Mouse (Mus musculus): ENCODE measurements at regions not wholly inside any gene's neighbourhood (a gene's known extent, or its start where the extent isn't known, plus 50 kb on each side); places are given as distances from the start of the nearest gene placed in this dataset.

DNA sequence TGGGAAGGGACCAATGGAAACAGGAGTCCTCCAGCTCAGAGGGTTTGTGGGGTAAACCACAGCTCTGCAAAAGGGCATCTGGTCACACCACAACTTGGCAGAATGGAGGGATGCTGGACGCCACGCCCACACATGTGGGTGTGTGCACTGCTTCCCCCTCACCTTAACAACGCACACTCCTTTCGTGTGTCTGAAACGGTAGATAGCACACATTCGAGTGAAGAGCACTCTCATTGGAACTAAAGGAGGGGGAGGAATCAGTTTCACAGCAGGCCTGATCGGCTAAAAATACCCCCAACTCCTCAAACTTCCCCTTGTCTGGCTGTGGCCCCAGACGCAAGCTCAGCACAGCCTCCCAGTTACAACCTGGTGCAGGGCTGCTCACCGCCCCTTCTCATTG is 118.3 kb upstream of the Klf14 start:
- peaks cover 49% of the 10 kb centered on the region for H3K4me1 ChIP-seq
- H3K9ac ChIP-seq, result no peak overlapping the region

GRCm38 (mm10) chr6:31077779-31078178 is 118.9 kb upstream of the Klf14 start:
- ATAC-seq (ENCODE audit: insufficient number of reproducible peaks, insufficient read depth, low FRiP score, low TSS enrichment, low read depth), result no peak
- Histone ChIP-seq H3K9ac (no peak overlapping the region), H3K27ac (peak overlapping the region; percentile 62; the same call in 1 of the 2 replicates)

More for the DNA sequence above, 118.3 kb upstream of the Klf14 start:
- H3K27me3 ChIP-seq, result no peaks in the 10 kb centered on the region
- H3K9me3 ChIP-seq, result no peaks in the 10 kb centered on the region
- H3K4me2 ChIP-seq, result no peak overlapping the region
- H3K27ac ChIP-seq, result peak overlapping the region; percentile 62
- H3K4me3 ChIP-seq, result no peak overlapping the region
- WGBS, result 70% methylated on average over 9 of the region's 9 CpGs
- ATAC-seq (ENCODE audit: insufficient number of reproducible peaks, insufficient read depth, low FRiP score, low TSS enrichment, low read depth), result no peak
- no peaks in the 10 kb centered on the region for H3K36me3 ChIP-seq

GRCm38 (mm10) chr6:31078413-31078812 is 119.5 kb upstream of the Klf14 start:
- Histone ChIP-seq H3K36me3 (no peaks in the 10 kb centered on the region), H3K4me1 (peaks cover 47% of the 10 kb centered on the region), H3K27ac (no peak overlapping the region), H3K27me3 (no peaks in the 10 kb centered on the region), H3K4me2 (no peak overlapping the region), H3K9me3 (no peaks in the 10 kb centered on the region), H3K9ac (no peak overlapping the region), H3K4me3 (no peak overlapping the region)
- WGBS, result 66% methylated on average over 6 of the region's 6 CpGs
- no peak for ATAC-seq (ENCODE audit: insufficient number of reproducible peaks, insufficient read depth, low FRiP score, low TSS enrichment, low read depth)

More at GRCm38 (mm10) chr6:31077779-31078178, 118.9 kb upstream of the Klf14 start:
- no peaks in the 10 kb centered on the region for H3K9me3 ChIP-seq
- no peaks in the 10 kb centered on the region for H3K27me3 ChIP-seq
- peaks cover 49% of the 10 kb centered on the region for H3K4me1 ChIP-seq
- H3K4me2 ChIP-seq, result no peak overlapping the region
- no peaks in the 10 kb centered on the region for H3K36me3 ChIP-seq
- H3K4me3 ChIP-seq, result no peak overlapping the region
- 75% methylated on average over 9 of the region's 9 CpGs for WGBS

- H3K27ac ChIP-seq, result no peak overlapping the region
- H3K9me3 ChIP-seq, result no peaks in the 10 kb centered on the region
- H3K9ac ChIP-seq, result no peak overlapping the region
- 79% methylated on average over 14 of the region's 14 CpGs for WGBS
- H3K4me2 ChIP-seq, result no peak overlapping the region
- H3K4me3 ChIP-seq, result no peak overlapping the region
- H3K36me3 ChIP-seq, result no peaks in the 10 kb centered on the region
- no peak for ATAC-seq (ENCODE audit: insufficient number of reproducible peaks, insufficient read depth, low FRiP score, low TSS enrichment, low read depth)
- H3K4me1 ChIP-seq, result peaks cover 43% of the 10 kb centered on the region
- no peaks in the 10 kb centered on the region for H3K27me3 ChIP-seq
These were observed 120.8 kb upstream of the Klf14 start for GRCm38 (mm10) chr6:31079586-31080259.

DNA sequence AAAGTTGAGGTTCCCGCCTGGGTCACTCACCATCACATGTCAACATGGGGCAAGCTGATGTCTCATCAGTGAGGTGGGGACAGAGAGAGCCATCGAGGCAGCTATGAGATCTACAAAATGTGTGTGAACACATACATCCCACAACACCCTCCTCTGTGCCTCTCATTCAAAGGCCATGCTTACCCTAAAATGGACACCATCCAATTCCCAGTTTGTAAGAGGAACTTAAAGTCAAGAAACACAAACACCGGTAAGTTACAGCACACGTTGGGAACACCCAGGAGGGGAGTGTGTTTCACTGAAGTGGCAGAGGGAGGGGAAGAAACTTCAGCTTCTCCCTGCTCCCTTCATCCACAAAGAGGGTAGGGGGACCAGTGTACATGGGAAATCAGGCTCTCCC is 121.4 kb upstream of the Klf14 start:
- Histone ChIP-seq H3K9me3 (no peaks in the 10 kb centered on the region), H3K36me3 (no peaks in the 10 kb centered on the region), H3K27ac (no peak overlapping the region), H3K4me2 (no peak overlapping the region), H3K4me3 (no peak overlapping the region), H3K4me1 (peaks cover 37% of the 10 kb centered on the region), H3K9ac (no peak overlapping the region), H3K27me3 (no peaks in the 10 kb centered on the region)
- WGBS, result 79% methylated on average over 4 of the region's 4 CpGs
- no peak for ATAC-seq (ENCODE audit: insufficient number of reproducible peaks, insufficient read depth, low FRiP score, low TSS enrichment, low read depth)

DNA sequence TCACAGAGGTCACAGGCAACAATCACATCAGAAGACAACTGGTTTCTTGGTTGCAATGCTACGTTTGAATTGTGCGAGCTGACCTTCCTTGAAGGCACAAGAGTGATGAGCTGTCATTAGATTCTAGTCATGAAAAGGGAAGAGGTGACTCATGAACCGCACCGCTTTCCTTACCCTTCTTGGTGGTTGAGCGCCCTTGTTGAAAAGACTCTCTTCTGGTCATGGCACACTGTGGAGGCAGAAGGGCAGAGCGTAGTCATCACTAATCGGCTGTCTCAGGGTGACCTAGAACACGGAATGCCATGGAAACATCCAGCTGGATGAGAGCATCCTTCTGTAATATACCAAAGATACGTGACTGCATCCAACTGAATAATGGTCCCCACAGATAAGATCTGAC is 121.8 kb upstream of the Klf14 start:
- 93% methylated on average over 9 of the region's 9 CpGs for WGBS
- H3K27ac ChIP-seq, result no peak overlapping the region

GRCm38 (mm10) chr6:31081238-31081637 is 122.4 kb upstream of the Klf14 start:
- Histone ChIP-seq H3K4me3 (no peak overlapping the region), H3K4me1 (peaks cover 28% of the 10 kb centered on the region), H3K27me3 (no peaks in the 10 kb centered on the region), H3K36me3 (no peaks in the 10 kb centered on the region), H3K4me2 (no peak overlapping the region), H3K9ac (no peak overlapping the region), H3K9me3 (no peaks in the 10 kb centered on the region), H3K27ac (no peak overlapping the region)
- ATAC-seq (ENCODE audit: insufficient number of reproducible peaks, insufficient read depth, low FRiP score, low TSS enrichment, low read depth), result no peak
- 88% methylated on average over 9 of the region's 9 CpGs for WGBS

More for the DNA sequence above, 121.8 kb upstream of the Klf14 start:
- Histone ChIP-seq H3K9me3 (no peaks in the 10 kb centered on the region), H3K27me3 (no peaks in the 10 kb centered on the region), H3K4me2 (no peak overlapping the region), H3K9ac (no peak overlapping the region), H3K36me3 (no peaks in the 10 kb centered on the region), H3K4me1 (peaks cover 33% of the 10 kb centered on the region), H3K4me3 (no peak overlapping the region)
- ATAC-seq (ENCODE audit: insufficient number of reproducible peaks, insufficient read depth, low FRiP score, low TSS enrichment, low read depth), result no peak

DNA sequence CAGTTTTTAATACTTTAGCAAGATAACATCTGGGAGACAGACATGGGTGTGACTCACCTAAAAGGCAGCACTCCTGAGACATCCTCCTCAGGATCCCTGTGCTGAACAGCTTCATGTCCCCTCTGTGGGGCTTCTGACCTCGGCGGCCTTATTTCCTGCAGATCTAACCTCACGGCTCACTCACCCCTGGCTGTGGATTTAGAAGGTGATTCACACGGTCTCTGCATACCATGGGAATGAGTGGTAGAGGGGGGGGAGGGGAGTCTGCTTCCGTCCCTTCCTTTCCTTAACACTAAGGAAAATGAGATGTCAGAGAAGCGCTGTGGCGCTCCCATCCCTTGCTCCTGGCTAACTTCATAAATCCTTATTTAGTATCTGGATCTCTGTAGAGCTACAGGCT is 123.1 kb upstream of the Klf14 start:
- Histone ChIP-seq H3K27ac (no peak overlapping the region), H3K9me3 (no peaks in the 10 kb centered on the region), H3K36me3 (no peaks in the 10 kb centered on the region), H3K9ac (no peak overlapping the region), H3K4me3 (no peak overlapping the region), H3K27me3 (no peaks in the 10 kb centered on the region), H3K4me2 (no peak overlapping the region), H3K4me1 (peaks cover 20% of the 10 kb centered on the region)
- WGBS, result 58% methylated on average over 7 of the region's 7 CpGs
- no peak for ATAC-seq (ENCODE audit: insufficient number of reproducible peaks, insufficient read depth, low FRiP score, low TSS enrichment, low read depth)

DNA sequence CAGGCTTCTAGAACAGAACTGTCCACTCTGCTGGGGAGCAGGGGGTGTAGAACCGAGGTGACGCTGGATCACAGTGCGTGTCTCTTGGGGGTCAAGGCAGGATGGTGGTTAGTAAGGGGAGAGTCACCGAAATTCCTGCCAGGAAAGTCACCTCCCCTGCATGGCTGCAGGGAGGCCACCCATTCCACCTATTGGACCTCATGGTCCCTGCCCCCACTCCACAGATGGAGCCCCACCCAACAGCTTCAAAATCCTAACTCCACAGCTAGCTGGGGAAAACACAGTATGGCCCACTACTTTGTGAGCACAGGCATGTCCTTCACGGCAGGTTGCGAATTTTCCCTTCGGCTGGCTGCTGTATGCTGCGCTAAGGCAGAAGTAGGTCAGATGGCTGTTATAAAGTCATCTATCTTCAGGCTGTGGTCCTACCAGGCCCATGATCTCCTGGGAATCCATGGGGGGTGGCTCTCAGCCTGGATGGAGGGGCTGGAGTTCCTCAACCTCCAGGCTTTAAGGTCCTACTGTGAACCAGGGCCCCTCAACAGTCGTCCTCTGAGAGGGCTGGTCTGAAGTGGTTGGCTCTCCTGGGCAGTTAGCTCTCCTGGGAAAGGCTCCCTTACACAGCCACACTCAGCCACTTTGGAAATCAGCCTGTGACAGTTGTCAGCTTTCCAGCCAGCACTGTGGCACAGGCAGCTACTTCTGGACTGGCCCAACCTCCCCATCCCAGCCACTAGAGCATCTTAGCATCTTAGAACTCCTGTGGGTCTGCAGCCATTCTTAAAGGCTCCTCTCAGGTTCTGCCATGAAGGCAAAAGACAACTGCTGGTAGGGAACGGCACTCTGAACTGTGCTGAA is 124.0 kb upstream of the Klf14 start:
- Histone ChIP-seq H3K9ac (no peak overlapping the region), H3K9me3 (no peaks in the 10 kb centered on the region), H3K27me3 (no peaks in the 10 kb centered on the region), H3K27ac (no peak overlapping the region), H3K4me3 (no peak overlapping the region), H3K4me1 (peaks cover 17% of the 10 kb centered on the region), H3K36me3 (no peaks in the 10 kb centered on the region), H3K4me2 (no peak overlapping the region)
- 88% methylated on average over 10 of the region's 10 CpGs for WGBS
- no peak for ATAC-seq (ENCODE audit: insufficient number of reproducible peaks, insufficient read depth, low FRiP score, low TSS enrichment, low read depth)

DNA sequence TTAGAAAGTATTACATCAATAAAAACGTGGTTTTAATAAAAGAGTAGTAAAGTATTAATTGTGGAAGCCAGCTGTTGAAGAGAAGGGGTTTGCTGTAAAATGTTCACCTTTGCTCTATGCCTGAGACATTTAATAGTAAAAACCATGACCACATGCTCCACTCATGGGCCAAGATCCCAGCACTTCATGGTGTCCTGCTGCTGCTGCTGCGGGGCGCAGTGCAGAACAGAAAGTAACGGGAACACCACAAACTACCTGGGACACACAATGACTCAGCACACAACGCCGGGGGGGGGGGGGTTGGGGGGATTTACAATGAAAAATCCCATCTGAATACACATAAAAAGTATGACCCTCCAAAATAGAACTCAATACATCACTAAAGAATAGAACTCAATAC is 124.8 kb upstream of the Klf14 start:
- no peak for ATAC-seq (ENCODE audit: insufficient number of reproducible peaks, insufficient read depth, low FRiP score, low TSS enrichment, low read depth)
- Histone ChIP-seq H3K9ac (no peak overlapping the region), H3K4me3 (no peak overlapping the region), H3K4me1 (peaks cover 18% of the 10 kb centered on the region), H3K36me3 (no peaks in the 10 kb centered on the region), H3K9me3 (no peaks in the 10 kb centered on the region), H3K27ac (no peak overlapping the region), H3K4me2 (no peak overlapping the region), H3K27me3 (no peaks in the 10 kb centered on the region)
- WGBS, result 89% methylated on average over 6 of the region's 6 CpGs

DNA sequence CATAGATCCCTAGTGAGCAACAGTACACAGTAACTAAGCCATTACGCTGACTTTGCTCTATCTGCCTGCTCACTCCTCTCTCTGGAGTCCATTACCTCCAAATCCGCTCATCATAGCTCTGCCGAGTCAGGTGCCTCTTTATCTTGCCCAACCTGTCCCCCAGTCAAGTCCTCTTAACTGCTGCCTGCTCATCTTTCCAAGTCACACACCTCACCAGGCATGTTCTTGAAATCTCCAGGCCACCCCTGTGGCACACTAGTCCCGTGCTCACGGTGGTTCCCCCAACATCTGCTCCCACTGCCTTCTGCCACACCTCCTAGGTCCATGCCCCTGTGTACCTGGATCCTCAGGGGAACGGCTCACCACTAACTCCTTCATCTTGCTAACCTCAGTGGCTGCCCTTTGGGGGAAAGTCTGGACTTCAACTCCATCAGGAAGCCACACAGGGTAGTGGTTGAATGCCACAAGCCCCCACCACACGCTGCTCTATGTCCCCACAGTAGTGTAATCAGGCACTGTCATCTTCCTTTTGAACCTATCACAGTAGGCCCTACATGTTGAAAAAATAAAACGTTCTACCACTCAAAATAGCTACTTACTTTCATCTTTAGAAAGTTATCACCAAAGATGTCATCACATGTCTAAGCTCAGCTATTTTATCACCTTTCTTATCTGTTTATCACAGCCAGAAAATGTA is 126.3 kb upstream of the Klf14 start:
- H3K4me1 ChIP-seq, result peaks cover 28% of the 10 kb centered on the region
- no peaks in the 10 kb centered on the region for H3K36me3 ChIP-seq
- no peaks in the 10 kb centered on the region for H3K27me3 ChIP-seq
- ATAC-seq (ENCODE audit: insufficient number of reproducible peaks, insufficient read depth, low FRiP score, low TSS enrichment, low read depth), result no peak
- no peak overlapping the region for H3K9ac ChIP-seq
- no peak overlapping the region for H3K27ac ChIP-seq
- H3K9me3 ChIP-seq, result no peaks in the 10 kb centered on the region
- no peak overlapping the region for H3K4me3 ChIP-seq
- 87% methylated on average over 8 of the region's 8 CpGs for WGBS
- H3K4me2 ChIP-seq, result no peak overlapping the region
